Mouse (Mus musculus) embryonic facial prominence, embryonic 10.5 days (tissue): ENCODE results near the gene Smyd2. TPM values are rescaled to one million over a fixed set of nuclear protein-coding genes. Genes with fewer than 3 reads are reported as not detected.

Experiments
- DNase-seq: peaks from one replicate; pipeline ENCODE4 v3.0.0-alpha.2; 2017; ENCODE audit warnings: low spot score
- H3K27ac ChIP-seq: fragments of 300-500 bp; sonication (generic); replicated peaks from 2 replicates; pipeline ENCODE4 v1.5.1; 2016; ENCODE audit warnings: mild to moderate bottlenecking
- H3K27me3 ChIP-seq: fragments of 300-500 bp; sonication (generic); replicated peaks from 2 replicates; pipeline ENCODE4 v1.6.1; 2016; ENCODE audit warnings: low read depth, mild to moderate bottlenecking; ENCODE audit not compliant: poor library complexity, severe bottlenecking
- H3K36me3 ChIP-seq: fragments of 300-500 bp; sonication (generic); replicated peaks from 2 replicates; pipeline ENCODE4 v1.6.1; 2016; ENCODE audit warnings: mild to moderate bottlenecking, moderate library complexity
- H3K4me1 ChIP-seq: fragments of 300-500 bp; sonication (generic); 2 replicates; pipeline ENCODE4 v1.6.1; 2016
- H3K4me3 ChIP-seq: fragments of 300-500 bp; sonication (generic); 2 replicates; pipeline ENCODE4 v1.5.1; 2016; ENCODE audit warnings: mild to moderate bottlenecking, moderate library complexity
- H3K9me3 ChIP-seq: fragments of 300-500 bp; sonication (generic); 2 replicates; pipeline ENCODE4 v1.6.1; 2016; ENCODE audit warnings: mild to moderate bottlenecking
- WGBS: fragments of 180-500 bp; shearing (Covaris S2); methylation state at CpG from one replicate; pipeline ENCODE4 v1.1.7; 2016; 5-methylcytosine and 5-hydroxymethylcytosine counted together
- polyA plus RNA-seq: library from polyadenylated mRNA; unstranded; fragments of >200 nt; fragmentation: Nextera tagmentation; extraction: Ambion mirVana; gene quantifications from 2 replicates; pipeline ENCODE4 v1.2.1, GENCODE M21; 2016

Gene Smyd2
- polyA plus RNA-seq, 1 experiment from 2014 or later: 78.5 TPM

- no peak for DNase-seq
- Histone ChIP-seq H3K4me3 (no peak overlapping the region), H3K4me1 (peaks cover 8% of the 10 kb centered on the region), H3K36me3 (peaks cover 50% of the 10 kb centered on the region), H3K9me3 (no peaks in the 10 kb centered on the region), H3K27ac (peak overlapping the region; percentile 40), H3K27me3 (no peaks in the 10 kb centered on the region)
- 80% methylated on average over 5 of the region's 5 CpGs for WGBS
These were observed 55.1 kb downstream of the Smyd2 start for GRCm38 (mm10) chr1:189867034-189867433.

GRCm38 (mm10) chr1:189866621-189867020 lies 55.5 kb downstream of the Smyd2 start:
- Histone ChIP-seq H3K27me3 (no peaks in the 10 kb centered on the region), H3K36me3 (peaks cover 50% of the 10 kb centered on the region), H3K4me1 (peaks cover 8% of the 10 kb centered on the region), H3K4me3 (no peak overlapping the region), H3K27ac (0 out of 2 replicates have a peak overlapping the region, but pooled peaks have one; percentile 40), H3K9me3 (no peaks in the 10 kb centered on the region)
- WGBS: 84% methylated on average over 6 of the region's 6 CpGs
- no peak for DNase-seq

GRCm38 (mm10) chr1:189864846-189865560 lies 57.2 kb downstream of the Smyd2 start:
- peaks cover 43% of the 10 kb centered on the region for H3K36me3 ChIP-seq
- H3K4me3 ChIP-seq: no peak overlapping the region
- whole genome bisulfite sequencing: 91% methylated on average over 15 of the region's 15 CpGs
- H3K9me3 ChIP-seq: no peaks in the 10 kb centered on the region
- no peak overlapping the region for H3K27ac ChIP-seq
- no peaks in the 10 kb centered on the region for H3K27me3 ChIP-seq
- DNase-seq: no peak
- H3K4me1 ChIP-seq: peaks cover 20% of the 10 kb centered on the region

- WGBS: 78% methylated on average over 9 of the region's 9 CpGs
- DNase-seq: no peak
These were observed 57.9 kb downstream of the Smyd2 start for GRCm38 (mm10) chr1:189864301-189864700.

GRCm38 (mm10) chr1:189863727-189864126 lies 58.4 kb downstream of the Smyd2 start:
- Histone ChIP-seq H3K36me3 (peaks cover 36% of the 10 kb centered on the region), H3K27ac (no peak overlapping the region), H3K4me3 (no peak overlapping the region), H3K4me1 (peaks cover 20% of the 10 kb centered on the region), H3K27me3 (no peaks in the 10 kb centered on the region), H3K9me3 (no peaks in the 10 kb centered on the region)
- 90% methylated on average over 3 of the region's 3 CpGs for WGBS
- no peak for DNase-seq

More at GRCm38 (mm10) chr1:189864301-189864700, 57.9 kb downstream of the Smyd2 start:
- H3K4me3 ChIP-seq: no peak overlapping the region
- peaks cover 36% of the 10 kb centered on the region for H3K36me3 ChIP-seq
- H3K27ac ChIP-seq: no peak overlapping the region
- H3K27me3 ChIP-seq: no peaks in the 10 kb centered on the region
- H3K9me3 ChIP-seq: no peaks in the 10 kb centered on the region
- peaks cover 20% of the 10 kb centered on the region for H3K4me1 ChIP-seq

GRCm38 (mm10) chr1:189860942-189861315 lies 61.2 kb downstream of the Smyd2 start:
- Histone ChIP-seq H3K9me3 (no peaks in the 10 kb centered on the region), H3K36me3 (peaks cover 46% of the 10 kb centered on the region), H3K27me3 (no peaks in the 10 kb centered on the region), H3K4me3 (no peak overlapping the region), H3K4me1 (peaks cover 12% of the 10 kb centered on the region), H3K27ac (no peak overlapping the region; the same call in 1 of the 2 replicates)
- WGBS: 81% methylated on average over 12 of the region's 12 CpGs
- DNase-seq: no peak

GRCm38 (mm10) chr1:189860112-189860941 lies 61.8 kb downstream of the Smyd2 start:
- Histone ChIP-seq H3K27me3 (no peaks in the 10 kb centered on the region), H3K36me3 (peaks cover 40% of the 10 kb centered on the region), H3K4me1 (peaks cover 12% of the 10 kb centered on the region), H3K27ac (no peak overlapping the region; the same call in 1 of the 2 replicates), H3K4me3 (no peak overlapping the region), H3K9me3 (no peaks in the 10 kb centered on the region)
- 89% methylated on average over 17 of the region's 17 CpGs for WGBS
- DNase-seq: no peak

- Histone ChIP-seq H3K27me3 (no peaks in the 10 kb centered on the region), H3K27ac (no peak overlapping the region), H3K36me3 (peaks cover 30% of the 10 kb centered on the region), H3K4me3 (no peak overlapping the region), H3K9me3 (no peaks in the 10 kb centered on the region), H3K4me1 (peaks cover 12% of the 10 kb centered on the region)
- DNase-seq: no peak
- 88% methylated on average over 6 of the region's 6 CpGs for WGBS
These were observed 63.8 kb downstream of the Smyd2 start for GRCm38 (mm10) chr1:189858377-189858776.

GRCm38 (mm10) chr1:189855739-189856138 lies 66.4 kb downstream of the Smyd2 start:
- H3K27ac ChIP-seq: no peak overlapping the region
- peaks cover 21% of the 10 kb centered on the region for H3K4me1 ChIP-seq
- H3K36me3 ChIP-seq: peaks cover 43% of the 10 kb centered on the region
- WGBS: 94% methylated on average over 5 of the region's 5 CpGs
- no peaks in the 10 kb centered on the region for H3K27me3 ChIP-seq
- no peak overlapping the region for H3K4me3 ChIP-seq
- no peaks in the 10 kb centered on the region for H3K9me3 ChIP-seq
- DNase-seq: no peak

- DNase-seq: no peak
- no peak overlapping the region for H3K4me3 ChIP-seq
- H3K4me1 ChIP-seq: peaks cover 21% of the 10 kb centered on the region
- H3K27ac ChIP-seq: no peak overlapping the region; the same call in 1 of the 2 replicates
- 82% methylated on average over 13 of the region's 13 CpGs for WGBS
- peaks cover 50% of the 10 kb centered on the region for H3K36me3 ChIP-seq
- no peaks in the 10 kb centered on the region for H3K27me3 ChIP-seq
- H3K9me3 ChIP-seq: no peaks in the 10 kb centered on the region; the same call in 1 of the 2 replicates
These were observed 67.5 kb downstream of the Smyd2 start for GRCm38 (mm10) chr1:189854646-189855045.

- Histone ChIP-seq H3K4me1 (peaks cover 28% of the 10 kb centered on the region), H3K36me3 (peaks cover 58% of the 10 kb centered on the region), H3K4me3 (no peak overlapping the region), H3K27me3 (no peaks in the 10 kb centered on the region), H3K9me3 (no peaks in the 10 kb centered on the region; the same call in 1 of the 2 replicates), H3K27ac (no peak overlapping the region)
- peak; percentile 52 for DNase-seq
- 51% methylated on average over 7 of the region's 7 CpGs for WGBS
These were observed 69.7 kb downstream of the Smyd2 start for GRCm38 (mm10) chr1:189852456-189852855.

GRCm38 (mm10) chr1:189852051-189852450 lies 70.1 kb downstream of the Smyd2 start:
- no peak for DNase-seq
- H3K36me3 ChIP-seq: peaks cover 58% of the 10 kb centered on the region
- H3K27me3 ChIP-seq: no peaks in the 10 kb centered on the region
- peaks cover 28% of the 10 kb centered on the region for H3K4me1 ChIP-seq
- no peaks in the 10 kb centered on the region; the same call in 1 of the 2 replicates for H3K9me3 ChIP-seq
- H3K27ac ChIP-seq: no peak overlapping the region
- 85% methylated on average over 5 of the region's 5 CpGs for WGBS
- no peak overlapping the region for H3K4me3 ChIP-seq
